Comparison of ENCODE assay signal across 8 mouse cellular contexts in genomic region chr7:37357647-37358395, GRCm38 (mm10).
A peak's percentile ranks its signal among the peaks of the same experiment; 100 is the strongest.
DNase-seq lines count a peak whose midpoint lies in the region; ATAC-seq lines count a peak whose summit lies in the region.

No protein-coding gene starts in this region.

- 21% methylated on average over 21 of the region's 21 CpGs for WGBS in intestine, embryonic 14.5 days
- WGBS in midbrain, embryonic 11.5 days = 23% methylated on average over 19 of the region's 21 CpGs

- H3K27ac ChIP-seq in intestine, embryonic 14.5 days (ENCODE audit: low read depth) = no peak overlapping the region
- no peak overlapping the region for H3K27ac ChIP-seq in midbrain, embryonic 11.5 days (ENCODE audit: low read depth, low read length)

- H3K4me2 ChIP-seq in intestine, embryonic 14.5 days (ENCODE audit: low read length) = 0 out of 2 replicates have a peak overlapping the region, but pooled peaks have one; percentile 22
- H3K4me2 ChIP-seq in midbrain, embryonic 11.5 days = no peak overlapping the region

- no peaks in the 10 kb centered on the region for H3K9me3 ChIP-seq in intestine, embryonic 14.5 days (ENCODE audit: control insufficient read depth, low read length)
- H3K9me3 ChIP-seq in midbrain, embryonic 11.5 days (ENCODE audit: control insufficient read depth, low read length) = no peaks in the 10 kb centered on the region

- peak; percentile 83 for DNase-seq in gastrocnemius, postnatal 14 days
- DNase-seq in intestine, embryonic 14.5 days (ENCODE audit: low spot score) = peak; percentile 99
- peak; percentile 87 for DNase-seq in left cerebral cortex, postnatal 10 days (ENCODE audit: extremely low spot score in 1 of 2, low spot score in 2 of 2)
- DNase-seq in midbrain, embryonic 11.5 days (ENCODE audit: low spot score, missing footprints) = peak; percentile 100
- DNase-seq in skeletal muscle tissue, adult 2 months (ENCODE audit: low read depth, low spot score) = peak; percentile 82

- H3K27me3 ChIP-seq in intestine, embryonic 14.5 days (replicated peaks; ENCODE audit: control insufficient read depth, insufficient read depth, low read length) = no peaks in the 10 kb centered on the region
- no peaks in the 10 kb centered on the region; the same call in 1 of the 2 replicates for H3K27me3 ChIP-seq in midbrain, embryonic 11.5 days (ENCODE audit: control insufficient read depth, insufficient read depth, low read length)

- H3K36me3 ChIP-seq in intestine, embryonic 14.5 days (ENCODE audit: control insufficient read depth, insufficient read depth, low read length) = no peaks in the 10 kb centered on the region
- H3K36me3 ChIP-seq in midbrain, embryonic 11.5 days (ENCODE audit: control insufficient read depth, insufficient read depth, low read length) = no peaks in the 10 kb centered on the region

- no peak overlapping the region for H3K4me3 ChIP-seq in intestine, embryonic 14.5 days (ENCODE audit: low read depth, low read length)
- H3K4me3 ChIP-seq in midbrain, embryonic 11.5 days (ENCODE audit: low read depth, low read length) = no peak overlapping the region

- ATAC-seq in activated CD4-positive, CD25-positive, alpha-beta regulatory T cell, adult 4 months = peak; percentile 46
- peak; percentile 87 for ATAC-seq in common myeloid progenitor, adult 5-6 weeks (replicated peaks; ENCODE audit: low read depth, poor library complexity, severe bottlenecking)
- ATAC-seq in intestine, embryonic 14.5 days (replicated peaks; ENCODE audit: low FRiP score, low TSS enrichment, low read depth) = peak; percentile 37; the same call in 1 of the 2 replicates
- peak; percentile 58 for ATAC-seq in midbrain, embryonic 11.5 days (ENCODE audit: low FRiP score)
- no peak for ATAC-seq in inflammation-experienced regulatory T-cells, adult 6 months

- 0 out of 2 replicates have a peak overlapping the region, but pooled peaks have one; percentile 7 for H3K9ac ChIP-seq in intestine, embryonic 14.5 days (ENCODE audit: low read length)
- no peak overlapping the region for H3K9ac ChIP-seq in midbrain, embryonic 11.5 days (ENCODE audit: low read length)

- H3K4me1 ChIP-seq in intestine, embryonic 14.5 days (replicated peaks; ENCODE audit: control insufficient read depth, insufficient read depth, low read length) = peaks cover 15% of the 10 kb centered on the region; the same call in 1 of the 2 replicates
- H3K4me1 ChIP-seq in midbrain, embryonic 11.5 days (ENCODE audit: control insufficient read depth, insufficient read depth, low read length) = peaks cover 18% of the 10 kb centered on the region

- intact Hi-C loops in gastrocnemius, postnatal 14 days (cut with DNase I; ENCODE audit: low total_unique reads) = loop anchor here (10.0 kb wide), 1 partner anchor 1283 kb away; no protein-coding TSS in a partner anchor
- intact Hi-C loops in left cerebral cortex, postnatal 10 days (cut with DNase I) = loop anchor here (5.0 to 10.0 kb wide), 3 partner anchors 1481 to 1706 kb away; partner anchors contain the start of gene Zfp507
